Mouse (Mus musculus): ENCODE measurements around the gene Mreg. TPM values are rescaled to one million over a fixed set of nuclear protein-coding genes. Genes with fewer than 3 reads are reported as not detected.
"Not testable (repeated sequence)": the region's sequence is repeated elsewhere in the genome, so short reads cannot be mapped to it uniquely, and the experiment has no call there.

Mreg gene
- total RNA-seq, 1 experiment = 94.8 TPM

- DNase-seq (ENCODE audit: low read depth, low spot score); H3K36me3 ChIP-seq (ENCODE audit: control insufficient read depth, insufficient read depth, low read length, poor library complexity, severe bottlenecking); in situ Hi-C loops (cut with MboI; ENCODE audit: low sequenced_read_pairs in 2 of 2, unreplicated experiment in 2 of 2); H3K9me3 ChIP-seq (ENCODE audit: control insufficient read depth, insufficient read depth, low read depth, low read length): not testable (repeated sequence)
- 0 out of 2 replicates have a peak, but pooled peaks have one; percentile 49 for TF ChIP-seq HCFC1 (IDR thresholded peaks at IDR 0.05; ENCODE audit: borderline replicate concordance, insufficient read depth, low read length)
- peak overlapping the region; percentile 24 for H3K27ac ChIP-seq (ENCODE audit: insufficient read depth, low read depth, low read length, poor library complexity, severe bottlenecking)
- peaks cover 7 to 23% of the 10 kb centered on the region in 2 experiments; a peak in 3 of 4 replicates for H3K4me1 ChIP-seq (ENCODE audit: control insufficient read depth in 2 of 2, insufficient read depth in 2 of 2, low read length in 2 of 2, poor library complexity in 1 of 2)
- peak overlapping the region; percentile 5 to 53; a peak in 3 of 4 replicates for H3K4me3 ChIP-seq (ENCODE audit: insufficient read depth in 1 of 2, low read depth in 1 of 2, low read length in 2 of 2, poor library complexity in 1 of 2, severe bottlenecking in 1 of 2)
- peak overlapping the region; percentile 22 for H3K9ac ChIP-seq (ENCODE audit: insufficient read depth, low read depth, low read length, poor library complexity, severe bottlenecking)
Measured at GRCm38 (mm10) chr1:72225720-72226171, 13.6 kb upstream of the Mreg start.

- TF ChIP-seq ZC3H11A (IDR thresholded peaks at IDR 0.05; ENCODE audit: borderline replicate concordance, low read depth, low read length) = no peak
- TF ChIP-seq ZNF384 (IDR thresholded peaks at IDR 0.05; ENCODE audit: low read depth, low read length) = peak; percentile 52; the same call in 1 of the 2 replicates
- Histone ChIP-seq H3K4me1 (ENCODE audit: control insufficient read depth in 2 of 2, insufficient read depth in 2 of 2, low read length in 2 of 2, poor library complexity in 1 of 2) (peaks cover 7 to 20% of the 10 kb centered on the region in 2 experiments; a peak in 3 of 4 replicates), H3K36me3 (ENCODE audit: control insufficient read depth, insufficient read depth, low read length, poor library complexity, severe bottlenecking) (no peaks in the 10 kb centered on the region), H3K9me3 (ENCODE audit: control insufficient read depth, insufficient read depth, low read depth, low read length) (no peaks in the 10 kb centered on the region), H3K4me3 (ENCODE audit: insufficient read depth in 1 of 2, low read depth in 1 of 2, low read length in 2 of 2, poor library complexity in 1 of 2, severe bottlenecking in 1 of 2) (peak overlapping the region; percentile 37 to 53; a peak in 3 of 4 replicates), H3K27ac (ENCODE audit: insufficient read depth, low read depth, low read length, poor library complexity, severe bottlenecking) (peak overlapping the region; percentile 24), H3K9ac (ENCODE audit: insufficient read depth, low read depth, low read length, poor library complexity, severe bottlenecking) (peak overlapping the region; percentile 22)
- no peak for DNase-seq (ENCODE audit: low read depth, low spot score)
- in situ Hi-C loops (cut with MboI; ENCODE audit: low sequenced_read_pairs in 2 of 2, unreplicated experiment in 2 of 2) = no loop called here
Measured at GRCm38 (mm10) chr1:72225054-72225718, 13.1 kb upstream of the Mreg start.

- peaks cover 8 to 20% of the 10 kb centered on the region in 2 experiments for H3K4me1 ChIP-seq (ENCODE audit: control insufficient read depth in 2 of 2, insufficient read depth in 2 of 2, low read length in 2 of 2, poor library complexity in 1 of 2)
- H3K9ac ChIP-seq (ENCODE audit: insufficient read depth, low read depth, low read length, poor library complexity, severe bottlenecking) = no peak overlapping the region
- H3K36me3 ChIP-seq (ENCODE audit: control insufficient read depth, insufficient read depth, low read length, poor library complexity, severe bottlenecking) = no peaks in the 10 kb centered on the region
- H3K27ac ChIP-seq (ENCODE audit: insufficient read depth, low read depth, low read length, poor library complexity, severe bottlenecking) = no peak overlapping the region
- H3K9me3 ChIP-seq (ENCODE audit: control insufficient read depth, insufficient read depth, low read depth, low read length) = no peaks in the 10 kb centered on the region
- no peak for TF ChIP-seq ZC3H11A (IDR thresholded peaks at IDR 0.05; ENCODE audit: borderline replicate concordance, low read depth, low read length)
- no peak for TF ChIP-seq MAFK (IDR thresholded peaks at IDR 0.05; ENCODE audit: insufficient read depth, low read depth, low read length)
- 0 out of 2 replicates have a peak, but pooled peaks have one; percentile 29 for TF ChIP-seq ZNF384 (IDR thresholded peaks at IDR 0.05; ENCODE audit: low read depth, low read length)
- TF ChIP-seq HCFC1 (IDR thresholded peaks at IDR 0.05; ENCODE audit: borderline replicate concordance, insufficient read depth, low read length) = no peak
- no peak for TF ChIP-seq CHD2 (IDR thresholded peaks at IDR 0.05; ENCODE audit: low read depth, low read length)
- in situ Hi-C loops (cut with MboI; ENCODE audit: low sequenced_read_pairs in 2 of 2, unreplicated experiment in 2 of 2) = no loop called here
- no peak overlapping the region for H3K4me3 ChIP-seq (ENCODE audit: insufficient read depth in 1 of 2, low read depth in 1 of 2, low read length in 2 of 2, poor library complexity in 1 of 2, severe bottlenecking in 1 of 2)
- no peak for DNase-seq (ENCODE audit: low read depth, low spot score)
Measured at GRCm38 (mm10) chr1:72220008-72220407, 7.9 kb upstream of the Mreg start.

- Histone ChIP-seq H3K9me3 (ENCODE audit: control insufficient read depth, insufficient read depth, low read depth, low read length) (no peaks in the 10 kb centered on the region), H3K9ac (ENCODE audit: insufficient read depth, low read depth, low read length, poor library complexity, severe bottlenecking) (no peak overlapping the region), H3K27ac (ENCODE audit: insufficient read depth, low read depth, low read length, poor library complexity, severe bottlenecking) (no peak overlapping the region), H3K36me3 (ENCODE audit: control insufficient read depth, insufficient read depth, low read length, poor library complexity, severe bottlenecking) (no peaks in the 10 kb centered on the region), H3K4me1 (ENCODE audit: control insufficient read depth in 2 of 2, insufficient read depth in 2 of 2, low read length in 2 of 2, poor library complexity in 1 of 2) (peaks cover 11 to 21% of the 10 kb centered on the region in 2 experiments), H3K4me3 (ENCODE audit: insufficient read depth in 1 of 2, low read depth in 1 of 2, low read length in 2 of 2, poor library complexity in 1 of 2, severe bottlenecking in 1 of 2) (no peak overlapping the region)
- TF ChIP-seq ZNF384 (IDR thresholded peaks at IDR 0.05; ENCODE audit: low read depth, low read length) (no peak), ZC3H11A (IDR thresholded peaks at IDR 0.05; ENCODE audit: borderline replicate concordance, low read depth, low read length) (no peak)
- in situ Hi-C loops (cut with MboI; ENCODE audit: low sequenced_read_pairs in 2 of 2, unreplicated experiment in 2 of 2) = no loop called here
- DNase-seq (ENCODE audit: low read depth, low spot score) = no peak
Measured at GRCm38 (mm10) chr1:72219116-72219515, 7.0 kb upstream of the Mreg start.

GRCm38 (mm10) chr1:72218626-72219025, 6.5 kb upstream of the Mreg start:
- in situ Hi-C loops (cut with MboI; ENCODE audit: low sequenced_read_pairs in 2 of 2, unreplicated experiment in 2 of 2) = no loop called here

More at GRCm38 (mm10) chr1:72218626-72219025, 6.5 kb upstream of the Mreg start:
- DNase-seq (ENCODE audit: low read depth, low spot score) = no peak
- H3K4me1 ChIP-seq (ENCODE audit: control insufficient read depth in 2 of 2, insufficient read depth in 2 of 2, low read length in 2 of 2, poor library complexity in 1 of 2) = peaks cover 11 to 21% of the 10 kb centered on the region in 2 experiments
- H3K27ac ChIP-seq (ENCODE audit: insufficient read depth, low read depth, low read length, poor library complexity, severe bottlenecking) = no peak overlapping the region
- H3K9ac ChIP-seq (ENCODE audit: insufficient read depth, low read depth, low read length, poor library complexity, severe bottlenecking) = no peak overlapping the region
- H3K4me3 ChIP-seq (ENCODE audit: insufficient read depth in 1 of 2, low read depth in 1 of 2, low read length in 2 of 2, poor library complexity in 1 of 2, severe bottlenecking in 1 of 2) = no peak overlapping the region
- no peaks in the 10 kb centered on the region for H3K36me3 ChIP-seq (ENCODE audit: control insufficient read depth, insufficient read depth, low read length, poor library complexity, severe bottlenecking)
- no peaks in the 10 kb centered on the region for H3K9me3 ChIP-seq (ENCODE audit: control insufficient read depth, insufficient read depth, low read depth, low read length)
- TF ChIP-seq ZNF384 (IDR thresholded peaks at IDR 0.05; ENCODE audit: low read depth, low read length) (no peak), MAFK (IDR thresholded peaks at IDR 0.05; ENCODE audit: insufficient read depth, low read depth, low read length) (no peak), ZC3H11A (IDR thresholded peaks at IDR 0.05; ENCODE audit: borderline replicate concordance, low read depth, low read length) (no peak), HCFC1 (IDR thresholded peaks at IDR 0.05; ENCODE audit: borderline replicate concordance, insufficient read depth, low read length) (no peak), CHD2 (IDR thresholded peaks at IDR 0.05; ENCODE audit: low read depth, low read length) (no peak)
